Mouse (Mus musculus) heart, postnatal 0 days (tissue): ENCODE measurements at regions not wholly inside any gene's neighbourhood (a gene's known extent, or its start where the extent isn't known, plus 50 kb on each side); places are given as distances from the start of the nearest gene placed in this dataset.

Experiments
- CTCF ChIP-seq: IDR thresholded peaks from 2 replicates; pipeline ENCODE4 v1.5.1; 2016; ENCODE audit warnings: antibody characterized with exemption, control low read depth, low read depth
- EP300 ChIP-seq: IDR thresholded peaks from 2 replicates; pipeline ENCODE4 v1.6.1; 2016; ENCODE audit warnings: antibody characterized with exemption, low read depth

DNA sequence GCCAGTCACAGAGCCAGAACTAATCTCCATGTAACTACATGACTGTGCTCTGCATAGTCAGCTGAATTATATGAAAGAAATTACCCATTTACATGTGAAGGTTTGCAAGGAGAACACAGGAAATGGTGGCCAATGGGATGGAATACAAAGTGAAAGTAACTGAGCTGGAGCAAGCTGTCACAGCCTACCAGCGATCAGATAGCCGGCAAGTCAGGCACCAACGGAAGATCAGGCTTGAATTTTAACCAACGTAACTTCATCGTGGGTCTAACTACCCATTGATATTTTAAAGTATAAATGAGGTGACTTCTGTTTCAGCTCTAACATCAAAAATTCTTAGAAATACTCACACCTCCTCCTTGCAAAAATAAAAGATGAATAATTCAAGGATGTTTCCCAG, 104.9 kb upstream of the Pirt start:
- no peak for TF ChIP-seq EP300
- no peak for TF ChIP-seq CTCF
